Mouse (Mus musculus) hindbrain, embryonic 10.5 days (tissue): ENCODE data around the gene Nudc. TPM values are rescaled to one million over a fixed set of nuclear protein-coding genes. Genes with fewer than 3 reads are reported as not detected.
A peak's percentile ranks its signal among the peaks of the same experiment; 100 is the strongest.

Experiments used
- DNase-seq: peaks from one replicate; pipeline ENCODE4 v3.0.0-alpha.2; 2017; ENCODE audit warnings: low spot score
- H3K27ac ChIP-seq: fragments of 300-500 bp; sonication (generic); 2 replicates; pipeline ENCODE4 v1.5.1; 2016; ENCODE audit warnings: mild to moderate bottlenecking, moderate library complexity
- H3K27me3 ChIP-seq: fragments of 300-500 bp; sonication (generic); 2 replicates; pipeline ENCODE4 v1.6.1; 2016; ENCODE audit warnings: mild to moderate bottlenecking; ENCODE audit not compliant: poor library complexity, insufficient read depth, severe bottlenecking
- H3K36me3 ChIP-seq: fragments of 300-500 bp; sonication (generic); 2 replicates; pipeline ENCODE4 v1.6.1; 2016; ENCODE audit warnings: mild to moderate bottlenecking, moderate library complexity
- H3K4me1 ChIP-seq: fragments of 300-500 bp; sonication (generic); replicated peaks from 2 replicates; pipeline ENCODE4 v1.6.1; 2016; ENCODE audit warnings: mild to moderate bottlenecking
- H3K4me3 ChIP-seq: fragments of 300-500 bp; sonication (generic); 2 replicates; pipeline ENCODE4 v1.5.1; 2016; ENCODE audit warnings: mild to moderate bottlenecking, moderate library complexity
- H3K9me3 ChIP-seq: fragments of 300-500 bp; sonication (generic); 2 replicates; pipeline ENCODE4 v1.6.1; 2016; ENCODE audit warnings: mild to moderate bottlenecking, moderate library complexity
- WGBS: fragments of 180-500 bp; shearing (Covaris S2); methylation state at CpG from one replicate; pipeline ENCODE4 v1.1.7; 2016; 5-methylcytosine and 5-hydroxymethylcytosine counted together
- polyA plus RNA-seq: library from polyadenylated mRNA; unstranded; fragments of >200 nt; fragmentation: Nextera tagmentation; extraction: Ambion mirVana; gene quantifications from 2 replicates; pipeline ENCODE4 v1.2.1, GENCODE M21; 2016

Gene Nudc
- polyA plus RNA-seq, 1 experiment from 2014 or later: 438 TPM

GRCm38 (mm10) chr4:133563123-133563571, 17.4 kb upstream of the Nudc start:
- Histone ChIP-seq H3K4me1 (no peaks in the 10 kb centered on the region), H3K27me3 (no peaks in the 10 kb centered on the region), H3K36me3 (no peaks in the 10 kb centered on the region), H3K9me3 (peaks cover 7% of the 10 kb centered on the region; the same call in 1 of the 2 replicates), H3K4me3 (no peak overlapping the region), H3K27ac (no peak overlapping the region)
- DNase-seq: no peak
- 79% methylated on average over 11 of the region's 11 CpGs for WGBS

- peaks cover 7% of the 10 kb centered on the region; the same call in 1 of the 2 replicates for H3K9me3 ChIP-seq
- 70% methylated on average over 4 of the region's 4 CpGs for WGBS
- peaks cover 9% of the 10 kb centered on the region for H3K4me1 ChIP-seq
- H3K4me3 ChIP-seq: no peak overlapping the region
- no peak for DNase-seq
- no peaks in the 10 kb centered on the region for H3K27me3 ChIP-seq
- no peak overlapping the region for H3K27ac ChIP-seq
- H3K36me3 ChIP-seq: no peaks in the 10 kb centered on the region
Observed at GRCm38 (mm10) chr4:133561622-133562021, 15.8 kb upstream of the Nudc start.

- H3K9me3 ChIP-seq: peaks cover 7% of the 10 kb centered on the region; the same call in 1 of the 2 replicates
- H3K27ac ChIP-seq: no peak overlapping the region
- no peak for DNase-seq
- H3K36me3 ChIP-seq: no peaks in the 10 kb centered on the region
- peaks cover 9% of the 10 kb centered on the region for H3K4me1 ChIP-seq
- H3K4me3 ChIP-seq: no peak overlapping the region
- 0 out of 2 replicates have a peak, but pooled peaks cover 7% of the 10 kb centered on the region for H3K27me3 ChIP-seq
- WGBS: 78% methylated on average over 4 of the region's 4 CpGs
Observed at GRCm38 (mm10) chr4:133559846-133560245, 14.1 kb upstream of the Nudc start.

GRCm38 (mm10) chr4:133557041-133557717, 11.4 kb upstream of the Nudc start:
- DNase-seq: peak; percentile 27
- no peaks in the 10 kb centered on the region for H3K9me3 ChIP-seq
- H3K4me3 ChIP-seq: no peak overlapping the region; the same call in 1 of the 2 replicates
- H3K27ac ChIP-seq: no peak overlapping the region; the same call in 1 of the 2 replicates
- 27% methylated on average over 10 of the region's 10 CpGs for WGBS
- H3K27me3 ChIP-seq: peaks cover 21% of the 10 kb centered on the region
- H3K4me1 ChIP-seq: peaks cover 9% of the 10 kb centered on the region
- H3K36me3 ChIP-seq: no peaks in the 10 kb centered on the region

- no peaks in the 10 kb centered on the region for H3K9me3 ChIP-seq
- H3K27ac ChIP-seq: 0 out of 2 replicates have a peak overlapping the region, but pooled peaks have one; percentile 9
- H3K4me1 ChIP-seq: peaks cover 9% of the 10 kb centered on the region
- no peak overlapping the region for H3K4me3 ChIP-seq
- H3K36me3 ChIP-seq: no peaks in the 10 kb centered on the region
- no peak for DNase-seq
- H3K27me3 ChIP-seq: peaks cover 27% of the 10 kb centered on the region
- WGBS: 76% methylated on average over 19 of the region's 19 CpGs
Observed at GRCm38 (mm10) chr4:133553448-133554330, 7.9 kb upstream of the Nudc start.

GRCm38 (mm10) chr4:133552768-133553447, 7.1 kb upstream of the Nudc start, which contains the start of gene Nr0b2:
TSS of gene Nr0b2 (plus strand) at chr4:133553376.
- Histone ChIP-seq H3K4me3 (no peak within 1 kb of the TSS), H3K9me3 (no peaks in the 10 kb centered on the region), H3K27me3 (peaks cover 27% of the 10 kb centered on the region), H3K36me3 (no peaks in the 10 kb centered on the region), H3K4me1 (peaks cover 9% of the 10 kb centered on the region), H3K27ac (0 out of 2 replicates have a peak within 1 kb of the TSS, but pooled peaks have one; percentile 9)
- WGBS: 74% methylated on average over 10 of the region's 10 CpGs
- no peak for DNase-seq

GRCm38 (mm10) chr4:133552029-133552428, 6.2 kb upstream of the Nudc start:
- Histone ChIP-seq H3K4me3 (no peak overlapping the region), H3K4me1 (peaks cover 1% of the 10 kb centered on the region), H3K9me3 (no peaks in the 10 kb centered on the region), H3K27me3 (peaks cover 27% of the 10 kb centered on the region), H3K36me3 (no peaks in the 10 kb centered on the region), H3K27ac (no peak overlapping the region)
- DNase-seq: no peak
- 79% methylated on average over 1 of the region's 1 CpGs for WGBS

GRCm38 (mm10) chr4:133536652-133537051, 9.1 kb downstream of the Nudc start:
- no peaks in the 10 kb centered on the region for H3K9me3 ChIP-seq
- H3K4me1 ChIP-seq: no peaks in the 10 kb centered on the region
- DNase-seq: no peak
- no peak overlapping the region for H3K27ac ChIP-seq
- WGBS: 93% methylated on average over 5 of the region's 5 CpGs
- H3K4me3 ChIP-seq: no peak overlapping the region
- H3K27me3 ChIP-seq: no peaks in the 10 kb centered on the region
- peaks cover 100% of the 10 kb centered on the region for H3K36me3 ChIP-seq

- WGBS: 93% methylated on average over 3 of the region's 3 CpGs
- Histone ChIP-seq H3K4me1 (no peaks in the 10 kb centered on the region), H3K27ac (no peak overlapping the region), H3K27me3 (no peaks in the 10 kb centered on the region), H3K4me3 (no peak overlapping the region), H3K9me3 (no peaks in the 10 kb centered on the region), H3K36me3 (peaks cover 100% of the 10 kb centered on the region)
- no peak for DNase-seq
Observed at GRCm38 (mm10) chr4:133536081-133536480, 9.7 kb downstream of the Nudc start.

GRCm38 (mm10) chr4:133532777-133533176, 13.0 kb downstream of the Nudc start:
- peaks cover 98% of the 10 kb centered on the region for H3K36me3 ChIP-seq
- H3K4me1 ChIP-seq: no peaks in the 10 kb centered on the region
- WGBS: 88% methylated on average over 3 of the region's 3 CpGs
- no peak overlapping the region for H3K27ac ChIP-seq
- H3K27me3 ChIP-seq: no peaks in the 10 kb centered on the region
- no peak for DNase-seq
- no peak overlapping the region for H3K4me3 ChIP-seq
- no peaks in the 10 kb centered on the region for H3K9me3 ChIP-seq

- Histone ChIP-seq H3K4me3 (0 out of 2 replicates have a peak overlapping the region, but pooled peaks have one; percentile 2), H3K36me3 (peaks cover 60% of the 10 kb centered on the region), H3K27ac (no peak overlapping the region), H3K4me1 (no peaks in the 10 kb centered on the region), H3K9me3 (no peaks in the 10 kb centered on the region), H3K27me3 (no peaks in the 10 kb centered on the region)
- 73% methylated on average over 16 of the region's 16 CpGs for WGBS
- DNase-seq: no peak
Observed at GRCm38 (mm10) chr4:133527788-133528187, 18.0 kb downstream of the Nudc start.

- Histone ChIP-seq H3K36me3 (0 out of 2 replicates have a peak, but pooled peaks cover 1% of the 10 kb centered on the region), H3K4me1 (peaks cover 9% of the 10 kb centered on the region), H3K4me3 (no peak overlapping the region), H3K27me3 (peaks cover 56% of the 10 kb centered on the region), H3K27ac (no peak overlapping the region), H3K9me3 (no peaks in the 10 kb centered on the region)
- DNase-seq: no peak
- WGBS: 72% methylated on average over 2 of the region's 2 CpGs
Observed at GRCm38 (mm10) chr4:133521502-133521901, 24.3 kb downstream of the Nudc start.
